Mouse (Mus musculus) right cerebral cortex, postnatal 10 days (tissue): ENCODE results near the gene Mrpl20.

Experiments
- DNase-seq, 2 experiments: peaks; one replicate each; pipeline ENCODE4 v3.0.0; 2021; ENCODE audit warnings: low spot score in 2 of 2

The Mrpl20 gene

DNA sequence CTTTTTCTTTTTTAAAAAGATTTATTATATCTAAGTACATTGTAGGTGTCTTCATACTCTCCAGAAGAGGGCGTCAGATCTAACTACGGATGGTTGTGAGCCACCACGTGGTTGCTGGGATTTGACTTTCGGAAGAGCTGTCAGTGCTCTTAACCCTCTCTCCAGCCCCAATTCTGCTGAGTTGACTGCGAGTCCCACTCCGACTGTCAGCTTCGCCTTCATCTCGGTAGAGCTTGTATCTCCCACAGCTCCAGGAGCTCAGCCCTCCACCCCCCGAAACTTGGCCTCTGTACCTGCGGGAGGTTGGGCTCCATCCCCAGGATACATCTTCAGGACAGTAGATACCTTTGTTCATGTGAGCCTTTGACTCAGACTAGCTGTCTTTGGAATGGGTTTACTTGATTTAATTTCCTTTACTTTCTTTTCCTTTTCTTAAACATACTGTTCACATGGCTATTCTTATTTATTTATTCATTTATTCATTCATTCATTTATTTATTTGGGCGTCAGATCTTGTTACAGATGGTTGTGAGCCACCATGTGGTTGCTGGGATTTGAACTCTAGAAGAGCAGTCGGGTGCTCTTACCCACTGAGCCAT lies at the start of gene Mrpl20:
Gene Mrpl20, plus strand, starts transcription at position 138 of the 599 bp plus-strand sequence.
- no peak for DNase-seq

- DNase-seq, result no peak
Measured at GRCm38 (mm10) chr4:155757011-155757410, 45.7 kb upstream of the Mrpl20 start.

- no peak for DNase-seq
Measured at GRCm38 (mm10) chr4:155759862-155760612, 42.6 kb upstream of the Mrpl20 start.

DNA sequence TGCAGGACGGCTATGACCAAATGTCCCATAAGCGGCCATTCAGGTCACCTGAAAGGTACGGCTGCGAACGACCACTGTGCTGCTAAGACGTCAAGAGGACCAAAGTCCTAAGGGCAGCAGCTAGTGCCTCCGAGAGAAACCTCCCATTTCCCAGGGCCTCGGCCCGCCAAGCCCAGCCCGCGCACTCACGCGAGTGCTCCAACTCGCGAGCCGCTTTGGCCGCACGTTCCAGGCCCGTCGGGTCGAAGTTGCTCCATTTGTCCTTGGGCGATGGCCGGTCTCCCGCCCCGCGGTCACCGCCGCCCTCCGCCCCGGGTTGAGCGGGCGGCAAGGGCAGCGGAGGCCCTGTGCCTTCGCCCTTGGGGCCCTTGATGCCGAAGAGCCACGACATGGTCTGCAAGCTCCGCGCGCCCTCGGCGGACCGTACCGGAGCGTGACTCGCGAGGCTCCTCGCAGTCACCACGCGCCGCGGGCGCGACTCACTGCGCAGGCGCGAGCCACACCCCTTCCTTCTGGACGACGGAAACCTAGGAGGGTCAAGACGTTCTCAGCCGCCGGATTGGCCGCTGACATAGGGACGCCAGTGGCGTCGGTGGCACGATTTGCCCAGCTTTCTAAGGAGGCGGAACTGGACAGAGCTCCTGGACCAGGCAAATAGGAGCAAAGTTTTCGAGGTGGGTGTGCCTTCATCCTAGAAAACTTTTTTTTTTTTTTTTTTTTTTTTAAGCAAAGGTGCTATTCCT lies 41.9 kb upstream of the Mrpl20 start, which contains the start of gene Atad3a:
Gene Atad3a, minus strand, starts transcription at position 481 of the 743 bp plus-strand sequence.
- peak; percentile 98 to 99 for DNase-seq

DNA sequence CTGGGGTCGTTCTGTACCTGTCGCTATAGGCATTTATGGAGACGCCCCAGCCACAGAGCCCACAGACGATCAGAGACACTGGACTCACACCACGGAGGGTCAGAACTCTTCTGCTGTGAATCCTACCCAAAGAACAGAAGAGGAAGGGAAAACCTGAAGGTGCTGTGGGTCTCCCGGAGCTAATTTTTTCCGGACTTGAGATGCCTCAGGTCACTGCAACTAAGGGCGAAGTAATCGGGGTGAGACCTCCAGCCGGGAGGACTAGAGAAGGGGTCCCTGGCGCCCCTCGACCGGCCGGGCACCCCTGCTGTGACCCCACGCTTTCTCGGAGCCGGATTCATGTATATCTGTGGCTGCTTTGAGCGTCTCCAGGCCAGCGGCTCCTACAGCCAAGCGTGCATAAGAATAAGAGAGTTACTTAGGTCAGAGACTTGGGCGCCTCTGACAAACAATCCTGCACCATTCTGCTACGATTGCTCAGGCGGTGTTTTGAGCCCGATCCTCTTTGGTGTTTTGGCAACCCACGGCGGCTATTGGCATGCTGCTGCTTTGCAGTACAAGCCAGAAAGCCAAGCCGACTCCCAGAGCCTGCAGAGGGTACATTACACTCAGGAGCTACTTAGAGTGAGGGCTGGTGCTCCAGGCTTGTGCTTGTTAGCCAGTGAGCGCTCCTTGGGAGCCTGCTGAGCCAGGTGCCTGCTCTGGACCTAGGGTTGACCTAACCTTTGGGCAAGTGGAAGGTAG lies 41.1 kb upstream of the Mrpl20 start:
- DNase-seq, result no peak

DNA sequence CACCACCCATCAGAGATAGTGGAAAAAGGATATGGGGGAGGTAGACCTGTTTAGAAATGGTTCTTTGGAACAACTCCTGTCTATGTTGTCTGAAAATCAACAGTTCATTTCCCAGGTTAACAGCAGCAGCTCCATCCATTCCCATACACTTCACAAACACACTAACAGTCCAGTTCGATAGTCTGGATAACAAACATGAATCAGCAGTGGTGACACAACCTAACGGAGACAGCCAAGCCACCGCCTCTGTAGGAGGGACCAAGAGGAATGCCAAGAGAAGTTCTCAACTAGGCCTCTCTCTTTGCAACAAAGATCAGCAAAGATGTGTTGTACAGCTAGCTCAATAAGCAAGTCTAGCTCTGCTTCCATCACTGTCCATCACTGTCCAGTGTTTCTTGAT lies 40.3 kb upstream of the Mrpl20 start:
- no peak for DNase-seq

GRCm38 (mm10) chr4:155769496-155769879 lies 33.2 kb upstream of the Mrpl20 start:
- no peak for DNase-seq

DNA sequence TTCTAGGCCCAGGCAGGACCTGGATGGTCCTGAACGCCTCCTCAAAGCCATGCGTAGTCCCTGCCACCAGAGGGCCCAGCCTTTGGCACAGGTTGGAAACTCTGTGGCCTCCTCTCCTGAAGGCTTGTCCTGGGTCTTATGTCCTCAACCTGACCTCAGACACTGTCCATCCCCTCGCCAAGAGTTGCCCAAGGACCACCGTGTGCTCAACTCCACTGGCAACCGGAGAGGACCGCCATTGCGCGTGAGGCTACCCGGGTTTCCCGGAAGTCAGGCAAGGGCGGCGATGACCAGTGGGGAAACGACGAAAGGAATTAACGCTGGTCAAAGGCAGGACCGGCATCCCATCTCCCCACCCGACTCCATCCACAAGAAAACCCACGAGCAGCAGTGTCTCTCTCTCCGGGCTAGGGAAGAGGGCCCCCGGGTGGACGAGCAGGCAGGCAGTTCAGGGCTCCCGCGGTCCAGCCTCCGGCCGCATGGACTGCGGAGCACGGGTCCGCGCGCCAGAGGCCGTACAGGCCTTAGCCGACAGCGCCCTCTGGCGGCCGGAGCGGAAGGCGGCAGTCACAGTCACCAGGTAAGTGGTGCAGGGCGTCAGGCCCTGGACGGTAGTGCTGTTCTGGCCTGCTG lies 32.7 kb upstream of the Mrpl20 start:
- DNase-seq, result peak; percentile 89 to 92

DNA sequence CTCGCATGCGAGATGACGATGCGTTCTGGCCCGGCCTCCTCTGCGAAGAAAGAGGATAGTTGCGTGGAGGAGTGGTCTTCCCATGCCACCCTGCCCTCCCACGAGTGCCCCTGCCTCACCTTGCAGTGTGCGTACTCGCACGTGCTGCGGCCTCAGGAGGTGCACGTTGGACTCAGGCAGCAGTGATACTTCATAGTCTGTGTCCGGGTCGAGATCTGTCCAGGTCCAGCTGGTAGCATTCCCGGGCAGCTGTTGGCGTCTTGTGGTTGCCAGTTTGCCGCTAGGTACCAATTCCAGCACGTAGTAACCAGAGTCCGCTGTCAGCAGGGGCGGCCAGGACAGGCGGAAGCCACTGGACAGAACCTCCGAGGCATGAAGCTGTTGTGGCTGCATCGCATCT lies 32.1 kb upstream of the Mrpl20 start:
- no peak for DNase-seq

DNA sequence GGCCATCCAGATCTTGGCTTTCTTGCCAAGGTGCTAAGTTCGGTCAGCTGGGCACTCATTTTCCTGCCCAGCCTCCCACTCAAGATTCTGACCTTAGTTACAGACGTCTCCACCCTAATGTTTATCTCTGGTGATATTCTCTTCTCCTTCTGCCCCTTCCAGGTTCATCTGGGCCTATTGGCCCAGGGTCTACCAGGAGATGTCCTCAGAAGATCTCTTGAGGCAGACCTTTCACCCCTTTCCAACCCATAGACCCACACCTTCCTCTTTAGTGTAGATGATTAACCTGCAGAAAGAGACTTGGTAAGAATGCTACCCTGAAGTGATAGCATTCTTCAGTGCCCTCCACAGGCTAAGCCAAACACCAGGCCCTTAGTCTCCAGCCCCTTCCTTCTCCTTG lies 31.0 kb upstream of the Mrpl20 start:
- DNase-seq, result no peak

- peak in 1 of 2 experiments; percentile 41 for DNase-seq
Measured at GRCm38 (mm10) chr4:155772786-155773185, 29.9 kb upstream of the Mrpl20 start.

DNA sequence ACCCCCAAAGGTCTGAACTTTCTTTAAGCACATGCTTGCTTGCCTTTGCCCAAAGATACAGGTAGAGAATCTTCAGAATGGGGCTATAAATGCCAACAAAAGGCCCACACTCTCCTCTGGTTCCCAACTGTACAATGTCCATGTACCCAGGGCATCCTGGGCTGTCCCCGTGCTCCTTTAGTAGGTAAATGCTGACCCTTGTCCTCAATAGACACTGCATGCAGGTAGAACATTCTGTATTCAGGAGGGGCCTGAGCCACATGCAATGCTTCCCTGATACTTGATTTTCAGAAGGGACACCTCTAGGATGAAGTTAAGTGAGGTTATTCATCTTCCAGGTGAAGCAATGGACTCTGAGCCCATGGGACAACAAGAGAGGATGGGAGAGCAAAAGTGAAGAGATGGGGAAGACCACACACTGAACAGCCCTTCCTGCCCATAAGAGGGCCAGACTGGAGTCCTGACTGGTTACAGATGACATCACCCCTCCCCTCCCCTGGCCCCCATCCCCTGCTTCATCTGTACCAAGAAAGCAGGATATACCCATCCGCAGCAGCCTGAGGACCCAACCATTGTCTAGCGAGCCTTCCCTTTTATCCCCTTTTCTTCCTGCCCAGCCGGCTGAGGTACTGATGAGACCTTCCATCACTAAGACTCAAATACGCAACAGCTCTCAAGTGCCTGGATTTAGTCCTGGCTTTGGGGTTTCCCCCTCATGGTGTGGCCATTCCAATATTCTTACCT lies 29.2 kb upstream of the Mrpl20 start:
- peak in 1 of 2 experiments; percentile 21 for DNase-seq

GRCm38 (mm10) chr4:155774280-155774754 lies 28.4 kb upstream of the Mrpl20 start, which contains the start of gene Vwa1:
Gene Vwa1, minus strand, starts transcription at chr4:155774698.
- DNase-seq, result peak; percentile 90 to 92

GRCm38 (mm10) chr4:155774971-155775740 lies 27.5 kb upstream of the Mrpl20 start:
- DNase-seq, result peak; percentile 79 to 85

DNA sequence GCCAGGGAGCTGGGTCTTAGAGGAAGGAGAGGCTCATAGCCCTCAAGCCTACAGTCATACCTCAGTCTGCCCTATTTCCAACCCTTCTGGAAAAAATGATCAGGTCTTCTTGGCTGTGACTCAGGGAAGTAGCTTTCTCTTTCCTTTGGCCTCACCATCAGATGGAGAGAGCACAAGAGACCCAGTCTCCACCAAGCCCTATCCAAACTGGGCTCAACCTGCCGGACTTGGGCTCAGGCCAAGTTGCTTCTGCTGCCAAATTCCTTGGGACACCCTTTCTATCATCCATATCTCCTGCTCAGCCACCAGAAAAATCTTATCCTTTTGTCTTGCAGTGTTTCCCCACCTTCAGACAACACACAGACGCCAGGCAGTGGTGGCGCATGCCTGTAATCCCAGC lies 26.8 kb upstream of the Mrpl20 start:
- peak in 1 of 2 experiments; percentile 52 for DNase-seq

GRCm38 (mm10) chr4:155776704-155777335 lies 25.9 kb upstream of the Mrpl20 start:
- peak in 1 of 2 experiments; percentile 37 for DNase-seq

DNA sequence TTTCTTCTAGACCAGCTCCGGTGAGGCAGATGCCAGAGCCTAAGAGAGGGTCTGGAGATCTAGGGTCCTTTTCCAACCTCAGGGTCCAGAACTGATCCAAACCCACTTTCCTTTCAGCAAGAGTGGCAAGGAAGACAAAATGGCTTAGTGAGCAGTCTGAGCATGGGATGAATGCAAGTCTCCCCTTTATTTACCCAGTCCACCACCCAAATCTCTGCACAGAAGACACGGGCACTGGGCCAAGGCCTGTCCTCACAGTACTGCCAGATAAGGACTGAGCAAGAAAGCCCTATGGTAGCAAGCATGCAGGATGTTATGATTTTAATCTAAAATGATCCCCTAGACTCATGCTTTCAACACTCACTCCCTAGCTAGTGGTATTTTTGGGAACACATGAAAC lies 24.9 kb upstream of the Mrpl20 start:
- no peak for DNase-seq

DNA sequence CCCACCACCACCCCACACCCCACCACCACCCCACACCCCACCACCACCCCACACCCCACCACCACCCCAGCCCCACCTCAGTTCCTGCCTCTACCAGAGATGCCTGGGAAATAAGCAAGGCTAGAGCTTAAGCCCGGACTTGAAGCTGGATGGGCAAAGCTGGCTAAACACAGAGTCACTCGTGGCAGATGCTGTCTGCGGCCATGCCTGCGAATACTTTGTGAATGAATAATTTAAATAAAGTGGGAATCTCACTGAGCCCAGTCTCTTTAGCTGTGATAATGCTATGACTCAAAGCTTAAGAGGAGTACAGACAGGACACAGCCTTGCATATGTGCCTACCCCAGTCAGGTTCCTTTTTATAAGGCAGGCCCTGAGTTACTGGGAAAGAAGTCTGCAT lies 23.2 kb upstream of the Mrpl20 start:
- no peak for DNase-seq

- DNase-seq, result no peak
Measured at GRCm38 (mm10) chr4:155780895-155781294, 21.8 kb upstream of the Mrpl20 start.
